Mouse (Mus musculus): Measurements from ENCODE around the gene Pfn3.

- no peak for TF ChIP-seq CTCF (IDR thresholded peaks at IDR 0.05; ENCODE audit: control insufficient read depth, insufficient read depth, insufficient read length)
- no peak for TF ChIP-seq MAX (IDR thresholded peaks at IDR 0.05)
- no peak for TF ChIP-seq USF1 (IDR thresholded peaks at IDR 0.05; ENCODE audit: low read depth)
- TF ChIP-seq MYOG (IDR thresholded peaks at IDR 0.05; ENCODE audit: control insufficient read depth, extremely low read depth, insufficient read length), result no peak
Observed at GRCm38 (mm10) chr13:55462965-55463364, 47.9 kb upstream of the Pfn3 start.

Measured in C2C12 (cell line).